Mouse (Mus musculus): ENCODE data around the gene Tbcb.
"Not testable (repeated sequence)": the region's sequence is repeated elsewhere in the genome, so short reads cannot be mapped to it uniquely, and the experiment has no call there.

The Tbcb gene

GRCm38 (mm10) chr7:30231669-30232454, at the start of gene Tbcb, which contains the start of gene Polr2i:
Gene Tbcb (minus strand): TSS chr7:30232272.
Gene Polr2i (plus strand): TSS chr7:30231948.
- peak; percentile 99 for DNase-seq

GRCm38 (mm10) chr7:30281522-30281921, 49.5 kb upstream of the Tbcb start:
- DNase-seq: no peak

DNA sequence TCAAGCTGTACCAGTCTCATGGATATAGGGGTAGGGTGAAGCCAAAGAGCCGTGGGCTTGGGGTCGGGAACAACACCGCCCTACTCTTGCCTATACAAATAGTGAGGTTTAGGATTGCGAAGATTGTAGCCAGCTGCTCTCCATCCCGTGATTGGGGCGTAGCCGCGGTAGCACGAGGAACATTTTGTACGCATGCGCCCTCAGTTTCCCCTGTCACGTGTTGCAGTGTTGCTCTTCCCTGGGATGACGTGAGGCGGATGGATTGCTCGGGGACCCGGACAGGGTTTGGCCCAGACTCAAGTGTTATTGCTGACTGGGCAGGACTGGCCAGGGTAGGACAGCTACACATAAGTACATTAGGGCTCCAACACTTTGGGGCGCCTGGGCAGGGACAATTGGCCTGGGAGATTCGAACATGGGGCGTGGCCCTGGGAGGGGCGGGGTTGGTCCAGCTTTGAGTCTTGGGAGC, 48.6 kb upstream of the Tbcb start:
- DNase-seq: peak; percentile 83

- DNase-seq: peak; percentile 87
Measured at GRCm38 (mm10) chr7:30279951-30280669, 48.0 kb upstream of the Tbcb start, which contains the start of the genes Thap8 and Wdr62. Gene Thap8 (plus strand): TSS chr7:30280094. Gene Wdr62 (minus strand): TSS chr7:30280419.

- no peak for DNase-seq
Measured at GRCm38 (mm10) chr7:30279536-30279935, 47.5 kb upstream of the Tbcb start.

GRCm38 (mm10) chr7:30278911-30279310, 46.8 kb upstream of the Tbcb start:
- DNase-seq: no peak

DNA sequence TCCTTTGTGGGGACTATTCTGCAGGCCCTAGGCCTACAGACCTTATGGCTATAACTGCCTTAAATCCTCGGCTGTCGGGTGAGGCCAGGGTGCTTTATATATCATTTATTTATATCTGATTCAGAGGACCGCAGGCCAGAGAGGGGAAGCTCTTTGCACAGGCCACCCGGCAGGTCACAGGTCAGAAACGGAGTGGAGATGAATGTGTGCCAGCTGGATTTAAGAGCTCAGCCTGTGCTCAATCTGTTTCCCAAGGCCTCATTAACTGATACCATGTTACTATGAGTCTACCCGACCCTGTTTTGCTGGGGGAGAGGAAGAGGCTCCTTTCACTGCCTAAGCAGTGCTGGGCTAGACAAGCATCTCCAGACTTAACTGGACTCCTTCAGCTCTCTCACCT, 42.3 kb upstream of the Tbcb start:
- DNase-seq: no peak

GRCm38 (mm10) chr7:30269641-30270040, 37.6 kb upstream of the Tbcb start:
- DNase-seq: no peak

GRCm38 (mm10) chr7:30266780-30267179, 34.7 kb upstream of the Tbcb start:
- no peak for DNase-seq

GRCm38 (mm10) chr7:30265935-30266334, 33.9 kb upstream of the Tbcb start:
- no peak for DNase-seq

- no peak for DNase-seq
Measured at GRCm38 (mm10) chr7:30265531-30265930, 33.5 kb upstream of the Tbcb start.

GRCm38 (mm10) chr7:30265041-30265440, 33.0 kb upstream of the Tbcb start:
- no peak for DNase-seq

- no peak for DNase-seq
Measured at GRCm38 (mm10) chr7:30251956-30252954, 20.2 kb upstream of the Tbcb start.

GRCm38 (mm10) chr7:30237374-30237773, 5.3 kb upstream of the Tbcb start:
- not testable (repeated sequence) for DNase-seq

GRCm38 (mm10) chr7:30235625-30236024, 3.6 kb upstream of the Tbcb start, which contains the start of gene Ovol3:
Gene Ovol3 (minus strand): TSS chr7:30235725.
- no peak for DNase-seq

GRCm38 (mm10) chr7:30235091-30235490, 3.0 kb upstream of the Tbcb start:
- no peak for DNase-seq

DNA sequence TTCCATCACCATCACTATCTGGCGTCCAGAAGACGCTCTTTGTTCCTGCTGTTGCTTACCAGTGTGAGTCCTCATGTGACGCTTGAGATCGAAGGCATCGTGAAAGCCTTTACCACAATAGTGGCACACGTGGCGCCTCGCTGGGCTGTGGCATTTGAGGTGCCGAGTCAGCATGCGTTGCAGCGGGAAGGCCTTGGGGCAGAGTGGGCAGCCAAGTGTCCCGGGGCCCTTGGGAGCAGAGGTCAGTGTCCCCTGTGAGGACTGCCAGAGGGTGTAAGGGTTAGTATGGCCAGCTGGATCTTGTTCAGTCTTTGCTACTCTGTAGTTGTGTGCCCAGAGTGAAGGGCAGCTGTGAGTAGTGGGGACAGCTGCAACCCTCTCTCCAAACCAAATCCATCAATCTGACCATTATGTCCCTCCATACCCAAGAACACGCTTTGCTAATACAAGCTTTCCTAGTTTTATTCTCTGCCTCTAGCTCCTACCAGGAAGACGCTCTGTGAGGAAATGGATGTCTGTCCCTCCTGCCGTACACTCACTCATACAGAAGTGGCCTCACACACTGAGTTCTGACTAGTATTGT, 2.3 kb upstream of the Tbcb start:
- no peak for DNase-seq

DNA sequence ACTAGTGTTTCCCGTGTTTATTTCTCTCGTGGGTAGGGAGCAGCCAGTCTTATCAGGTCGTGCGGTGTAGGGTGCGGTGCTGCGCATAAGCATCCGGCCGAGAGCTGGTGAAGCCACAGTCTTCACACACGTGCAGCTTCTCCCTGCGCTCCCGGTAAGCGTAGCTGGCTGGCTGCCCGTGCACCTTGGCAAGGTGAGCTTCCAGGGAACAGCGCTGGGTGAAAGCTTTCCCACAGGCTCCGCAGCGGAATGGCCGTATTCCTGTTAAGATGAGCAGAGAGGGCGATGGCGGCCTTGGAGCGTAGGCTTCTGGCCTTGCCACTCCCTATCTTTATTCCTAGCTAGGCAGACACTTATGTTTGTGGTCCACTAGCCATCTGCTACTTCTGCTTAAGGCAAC, 1.3 kb upstream of the Tbcb start:
- DNase-seq: peak; percentile 43

DNA sequence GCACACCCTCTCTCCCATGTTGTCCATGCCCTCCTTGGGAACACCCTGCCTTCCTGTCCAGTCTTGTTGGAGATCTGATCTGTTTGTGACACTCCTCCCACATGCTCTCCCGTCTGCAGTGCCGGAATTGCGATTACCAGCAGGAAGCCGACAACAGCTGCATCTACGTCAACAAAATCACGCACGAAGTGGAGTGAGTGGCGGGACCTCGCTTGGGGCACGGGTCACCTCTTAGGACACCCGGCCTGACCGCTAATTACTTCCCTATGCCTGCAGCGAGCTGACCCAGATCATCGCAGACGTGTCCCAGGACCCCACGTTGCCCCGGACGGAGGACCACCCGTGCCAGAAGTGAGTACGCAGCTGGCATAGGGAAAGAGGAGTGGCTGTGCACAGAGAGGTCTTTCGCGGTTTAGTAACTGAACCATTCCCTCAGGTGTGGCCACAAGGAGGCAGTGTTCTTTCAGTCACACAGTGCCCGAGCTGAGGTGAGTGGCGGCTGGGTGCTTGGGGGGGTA, 618 bp upstream of the Tbcb start:
- peak; percentile 51 for DNase-seq

GRCm38 (mm10) chr7:30231328-30231668, 774 bp downstream of the Tbcb start:
- no peak for DNase-seq

GRCm38 (mm10) chr7:30224206-30224605, 7.9 kb downstream of the Tbcb start:
- no peak for DNase-seq

DNA sequence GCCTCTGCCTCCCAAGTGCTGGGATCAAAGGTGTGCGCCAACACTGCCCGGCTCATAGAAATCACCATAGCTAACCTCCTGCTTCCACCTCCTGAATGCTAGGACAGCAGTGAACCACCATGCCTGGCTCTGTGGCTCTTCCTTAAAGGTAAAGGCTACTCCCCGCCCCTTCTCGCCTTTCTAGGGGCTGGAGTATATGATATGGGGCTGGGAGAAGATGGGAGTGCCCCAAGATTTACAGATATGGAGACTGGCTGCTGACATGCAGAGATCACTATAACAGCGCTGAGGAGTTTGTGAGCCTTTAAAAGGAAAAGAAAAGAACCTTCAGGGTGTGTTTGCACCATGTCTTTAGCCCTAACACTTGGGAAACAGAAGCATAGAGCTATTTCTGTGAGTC, 9.9 kb downstream of the Tbcb start:
- DNase-seq: no peak
